Mouse (Mus musculus) kidney, postnatal 4 days (tissue): ENCODE measurements around the gene Gm14190.
"Not testable (repeated sequence)": the region's sequence is repeated elsewhere in the genome, so short reads cannot be mapped to it uniquely, and the experiment has no call there.

ENCODE experiments used
- DNase-seq, 2 experiments: peaks; one replicate each; pipeline ENCODE4 v3.0.0; 2021; ENCODE audit warnings: mixed read lengths in 2 of 2

Gm14190 gene

DNA sequence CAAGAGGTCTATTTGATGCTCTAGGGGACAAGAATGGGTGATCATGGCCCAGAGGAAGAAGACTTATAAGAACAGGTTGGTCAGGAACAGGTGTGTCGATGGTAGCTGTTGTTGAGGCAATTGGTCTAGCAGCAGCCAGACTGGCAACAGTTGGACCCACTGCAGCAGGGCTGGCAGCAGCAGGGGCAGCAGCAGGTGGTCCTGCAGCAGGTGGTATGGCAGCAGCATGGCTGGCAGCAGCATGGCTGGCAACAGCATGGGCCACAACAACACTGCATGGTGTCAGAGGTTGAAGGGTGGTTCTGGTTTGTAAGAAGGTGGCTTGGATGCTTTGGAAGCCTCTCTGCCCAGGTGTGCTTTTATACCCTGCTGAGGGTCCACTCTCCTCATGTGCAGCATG lies at the start of gene Gm14190:
Gm14190 (minus strand) TSS at position 278 of the 400 bp plus-strand sequence.
- no peak for DNase-seq

- DNase-seq, result no peak
These were observed 43.6 kb upstream of the Gm14190 start, which contains the start of gene Gm14180 for GRCm38 (mm10) chr11:99734190-99734589. Gene Gm14180 (minus strand): TSS chr11:99734290.

GRCm38 (mm10) chr11:99724061-99724460 lies 33.5 kb upstream of the Gm14190 start:
- no peak for DNase-seq

- no peak for DNase-seq
These were observed 28.2 kb upstream of the Gm14190 start for GRCm38 (mm10) chr11:99718759-99719158.

DNA sequence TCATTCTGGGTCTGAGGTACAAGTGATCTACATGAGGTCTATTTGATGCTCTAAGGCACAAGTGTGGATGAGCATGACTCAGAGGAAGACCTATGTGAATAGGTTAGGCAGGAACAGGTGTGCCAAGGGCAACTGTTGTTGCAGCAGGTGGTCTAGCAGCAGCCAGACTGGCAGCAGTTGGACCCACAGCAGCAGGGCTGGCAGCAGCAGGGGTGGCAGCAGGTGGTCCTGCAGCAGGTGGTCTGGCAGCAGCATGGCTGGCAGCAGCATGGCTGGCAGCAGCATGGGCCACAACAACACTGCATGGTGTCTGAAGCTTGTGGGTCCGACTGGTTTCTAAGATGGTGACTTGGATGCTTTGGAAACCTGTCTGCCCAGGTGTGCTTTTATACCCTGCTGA lies 5.3 kb downstream of the Gm14190 start:
- not testable (repeated sequence) for DNase-seq

DNA sequence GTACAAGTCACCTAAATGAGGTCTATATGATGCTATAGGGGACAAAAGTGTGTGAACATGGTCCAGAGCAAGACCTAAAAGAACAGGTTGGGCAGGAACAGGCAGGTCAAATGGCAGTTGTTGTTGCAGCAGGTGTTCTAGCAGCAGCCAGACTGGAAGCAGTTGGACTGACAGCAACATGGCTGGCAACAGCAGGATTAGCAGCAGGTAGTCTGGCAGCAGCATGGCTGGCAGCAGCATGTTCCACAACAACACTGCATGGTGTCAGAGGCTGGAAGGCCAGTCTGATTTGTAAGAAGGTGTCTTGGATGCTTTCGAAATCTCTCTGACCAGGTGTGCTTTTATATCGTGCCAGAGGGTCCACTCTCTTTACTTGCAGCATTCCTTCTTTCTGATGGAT lies 7.1 kb downstream of the Gm14190 start:
- no peak for DNase-seq

DNA sequence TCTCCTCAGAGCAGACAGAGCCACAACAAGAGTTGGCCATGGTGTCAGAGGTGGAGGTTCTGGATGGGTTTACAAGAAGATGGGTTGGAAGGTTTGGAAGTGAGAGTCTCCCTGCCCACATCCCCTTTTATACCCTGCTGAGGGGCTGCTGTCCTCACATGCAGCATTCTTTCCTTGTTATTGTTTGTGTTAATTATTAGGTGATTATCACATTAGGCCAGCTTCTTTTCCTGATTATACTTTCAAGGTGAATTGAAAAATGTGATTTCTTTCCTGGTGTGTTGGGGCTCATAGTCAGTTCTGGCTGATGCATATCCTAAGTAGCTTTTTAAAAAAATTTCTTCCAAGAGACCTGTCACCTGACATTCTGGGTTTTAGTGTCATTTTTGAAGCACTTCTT lies 24.7 kb downstream of the Gm14190 start, which contains the start of gene Krtap4-6:
Krtap4-6 (minus strand) TSS at position 101 of the 400 bp plus-strand sequence.
- DNase-seq, result no peak

DNA sequence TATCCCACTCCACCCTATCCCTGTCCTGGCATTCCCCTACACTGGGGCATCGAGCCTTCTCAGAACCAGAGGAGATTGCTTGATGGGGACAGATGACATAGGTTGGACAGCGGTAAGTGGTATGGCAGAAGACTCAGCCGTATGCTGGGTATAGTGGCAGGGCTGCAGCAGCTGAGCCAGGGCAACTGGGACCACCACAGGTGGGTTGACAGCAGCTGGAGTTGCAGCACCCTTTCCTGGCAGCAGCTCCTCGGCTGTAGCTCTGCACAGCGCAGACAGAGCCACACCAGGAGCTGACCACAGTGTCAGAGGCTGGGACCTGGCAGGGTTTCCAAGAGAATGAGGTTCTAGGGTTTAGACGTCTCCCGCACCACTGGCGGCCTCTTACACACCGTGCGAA lies 27.7 kb downstream of the Gm14190 start:
- DNase-seq, result no peak

- no peak for DNase-seq
These were observed 31.3 kb downstream of the Gm14190 start for GRCm38 (mm10) chr11:99659256-99659655.

DNA sequence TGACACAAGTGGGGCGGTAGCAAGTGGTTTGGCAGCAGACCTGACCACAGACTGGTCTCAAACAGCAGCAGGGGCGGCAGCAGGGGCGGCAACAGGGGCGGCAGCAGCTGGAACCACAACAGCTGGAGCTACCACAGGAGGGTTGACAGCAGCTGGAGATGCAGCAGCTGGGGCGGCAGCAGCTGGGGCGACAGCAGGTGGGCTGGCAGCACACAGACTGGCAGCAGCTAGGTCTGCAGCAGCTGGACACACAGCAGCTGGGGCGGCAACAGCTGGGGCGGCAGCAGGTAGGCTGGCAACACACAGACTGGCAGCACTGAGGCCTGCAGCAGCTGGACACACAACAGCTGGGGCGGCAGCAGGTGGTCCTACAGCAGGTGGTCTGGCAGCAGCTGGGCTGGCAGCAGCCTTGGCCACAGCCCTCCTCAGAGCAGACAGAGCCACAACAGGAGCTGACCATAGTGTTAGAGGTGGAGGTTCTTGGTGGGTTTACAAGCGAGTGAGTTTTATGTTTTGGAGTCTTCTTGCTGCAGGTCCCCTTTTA lies 32.0 kb downstream of the Gm14190 start, which contains the start of gene Gm11563:
Gm11563 (minus strand) TSS at position 494 of the 544 bp plus-strand sequence.
- not testable (repeated sequence) for DNase-seq

DNA sequence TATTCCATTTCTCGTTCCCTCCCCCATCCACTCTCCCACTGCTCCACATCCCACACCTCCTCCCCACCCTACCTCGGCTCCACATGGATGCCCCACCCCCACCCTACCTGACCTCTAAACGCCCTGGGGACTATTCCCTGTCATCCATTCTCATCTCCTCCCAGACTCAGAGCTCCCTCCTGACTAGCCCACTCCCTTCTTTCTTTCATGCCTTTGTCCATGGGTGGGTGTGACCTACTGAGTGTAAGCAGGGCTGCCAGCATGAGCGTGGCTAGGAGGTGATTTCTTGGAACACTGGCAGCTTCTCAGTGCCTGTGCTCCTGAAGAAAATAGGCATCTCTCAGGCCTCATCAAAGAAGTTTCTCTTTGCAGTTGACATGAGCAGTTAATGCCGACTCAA lies 33.5 kb downstream of the Gm14190 start:
- no peak for DNase-seq

GRCm38 (mm10) chr11:99650136-99650535 lies 40.4 kb downstream of the Gm14190 start, which contains the start of gene Gm11555:
Gene Gm11555 (minus strand): TSS chr11:99650236.
- no peak for DNase-seq

DNA sequence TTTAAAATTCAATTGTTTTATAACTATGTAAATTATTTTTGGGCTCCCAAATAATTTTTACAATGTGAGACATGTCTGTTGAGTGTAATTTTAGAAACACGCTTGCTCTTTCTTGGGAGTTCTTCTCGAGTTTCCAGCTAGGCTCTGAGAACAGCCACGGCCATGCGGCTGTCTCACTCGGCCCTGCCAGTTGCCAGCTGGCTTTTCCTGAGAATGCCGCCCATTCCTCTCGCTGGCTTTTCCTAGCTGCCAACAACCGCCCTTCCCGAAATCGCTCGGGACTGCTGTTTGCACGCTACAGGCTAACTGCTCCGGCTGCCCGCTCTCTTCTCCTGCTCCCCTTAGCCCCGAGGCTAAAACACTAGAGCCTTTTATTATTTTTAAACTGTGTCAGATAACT lies 44.1 kb downstream of the Gm14190 start:
- no peak for DNase-seq

GRCm38 (mm10) chr11:99644351-99644750 lies 46.2 kb downstream of the Gm14190 start:
- no peak for DNase-seq

GRCm38 (mm10) chr11:99643635-99644139 lies 46.9 kb downstream of the Gm14190 start, which contains the start of gene Krtap4-7:
Gene Krtap4-7 (minus strand): TSS chr11:99644089.
- DNase-seq, result not testable (repeated sequence)

- DNase-seq, result no peak
These were observed 49.6 kb downstream of the Gm14190 start for GRCm38 (mm10) chr11:99640926-99641325.
